Mouse (Mus musculus) forebrain, embryonic 13.5 days (tissue): ENCODE results near the gene Vps13c. TPM values are rescaled to one million over a fixed set of nuclear protein-coding genes. Genes with fewer than 3 reads are reported as not detected.

Experiments used
- ATAC-seq: fragments of 200-750 bp; cut with Nextera tagmentation; 2 replicates; pipeline ENCODE4 v1.8.0; 2017
- H3K27ac ChIP-seq: fragments of 300-500 bp; sonication (generic); 2 replicates; pipeline ENCODE4 v1.5.1; 2015; ENCODE audit warnings: inconsistent platforms, mild to moderate bottlenecking, moderate library complexity
- H3K27me3 ChIP-seq: fragments of 300-500 bp; sonication (generic); 2 replicates; pipeline ENCODE4 v1.6.1; 2015; ENCODE audit warnings: mild to moderate bottlenecking, inconsistent platforms
- H3K36me3 ChIP-seq: fragments of 300-500 bp; sonication (generic); 2 replicates; pipeline ENCODE4 v1.6.1; 2015; ENCODE audit warnings: mild to moderate bottlenecking, inconsistent platforms; ENCODE audit not compliant: poor library complexity, severe bottlenecking
- H3K4me1 ChIP-seq: fragments of 300-500 bp; sonication (generic); 2 replicates; pipeline ENCODE4 v1.6.1; 2015; ENCODE audit warnings: inconsistent platforms
- H3K4me2 ChIP-seq: fragments of 300-500 bp; sonication (generic); 2 replicates; pipeline ENCODE4 v1.6.1; 2015; ENCODE audit warnings: inconsistent platforms, mild to moderate bottlenecking, moderate library complexity
- H3K4me3 ChIP-seq: fragments of 300-500 bp; sonication (generic); 2 replicates; pipeline ENCODE4 v1.5.1; 2015; ENCODE audit warnings: mild to moderate bottlenecking, inconsistent platforms
- H3K9ac ChIP-seq: fragments of 300-500 bp; sonication (generic); 2 replicates; pipeline ENCODE4 v1.6.1; 2015; ENCODE audit warnings: mild to moderate bottlenecking, inconsistent platforms
- H3K9me3 ChIP-seq: fragments of 300-500 bp; sonication (generic); replicated peaks from 2 replicates; pipeline ENCODE4 v1.6.1; 2016; ENCODE audit warnings: inconsistent platforms
- WGBS: fragments of 180-500 bp; shearing (Covaris S2); methylation state at CpG from one replicate; pipeline ENCODE4 v1.1.7; 2015; 5-methylcytosine and 5-hydroxymethylcytosine counted together
- polyA plus RNA-seq: library from polyadenylated mRNA; unstranded; fragments of >200 nt; fragmentation: Nextera tagmentation; extraction: Ambion mirVana; gene quantifications from 2 replicates; pipeline ENCODE4 v1.2.1, GENCODE M21; 2015

Vps13c gene
- 7.7 and 8.1 TPM in 2 replicates for polyA plus RNA-seq

DNA sequence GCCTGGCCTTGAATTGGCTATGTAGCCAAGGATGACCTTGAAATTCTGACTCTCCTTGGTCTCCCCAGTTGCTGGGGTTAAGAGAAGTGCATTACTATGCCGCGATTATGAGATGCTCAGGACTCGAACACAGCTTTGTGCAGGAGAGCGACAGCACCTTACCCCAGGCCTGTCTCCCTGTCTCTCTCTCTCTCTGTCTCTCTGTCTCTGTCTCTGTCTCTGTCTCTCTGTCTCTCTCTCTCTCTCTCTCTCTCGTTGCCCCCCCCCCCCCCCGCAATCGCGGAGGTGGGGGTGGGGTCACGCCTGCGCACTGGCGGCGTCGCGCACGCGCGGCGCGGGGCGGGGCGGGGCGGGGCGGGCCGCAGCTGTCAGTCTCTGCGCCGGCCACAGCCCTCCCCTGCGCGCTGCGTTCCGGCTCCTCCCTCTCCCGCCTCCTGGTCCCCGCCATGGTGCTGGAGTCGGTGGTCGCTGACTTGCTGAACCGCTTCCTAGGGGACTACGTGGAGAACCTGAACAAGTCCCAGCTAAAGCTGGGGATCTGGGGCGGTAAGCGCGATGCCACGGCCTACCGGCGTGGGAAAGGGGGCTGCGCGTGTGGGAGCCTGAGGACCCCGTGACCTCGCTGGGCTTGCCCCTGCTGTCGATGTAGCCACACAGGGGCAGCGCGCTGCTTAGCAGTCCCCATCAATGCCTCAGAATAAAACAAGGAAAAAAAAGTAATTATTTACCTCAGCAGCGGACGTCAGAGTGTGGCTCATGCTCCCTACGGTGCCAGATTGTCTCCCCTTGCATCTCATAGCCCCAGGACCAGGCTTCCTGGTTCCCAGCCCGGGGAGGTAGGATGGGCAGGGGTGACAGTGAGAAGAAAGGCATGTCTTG is at the start of gene Vps13c:
TSS of gene Vps13c (plus strand) at position 416 of the 879 bp plus-strand sequence.
- Histone ChIP-seq H3K27me3 (no peaks in the 10 kb centered on the region), H3K4me1 (peaks cover 11% of the 10 kb centered on the region), H3K4me3 (peak within 1 kb of the TSS; percentile 80), H3K9ac (peak within 1 kb of the TSS; percentile 80), H3K9me3 (no peaks in the 10 kb centered on the region), H3K36me3 (no peaks in the 10 kb centered on the region), H3K4me2 (peak within 1 kb of the TSS; percentile 78), H3K27ac (peak within 1 kb of the TSS; percentile 74)
- under 1% methylated on average over 50 of the region's 53 CpGs for WGBS
- ATAC-seq: peak; percentile 98

DNA sequence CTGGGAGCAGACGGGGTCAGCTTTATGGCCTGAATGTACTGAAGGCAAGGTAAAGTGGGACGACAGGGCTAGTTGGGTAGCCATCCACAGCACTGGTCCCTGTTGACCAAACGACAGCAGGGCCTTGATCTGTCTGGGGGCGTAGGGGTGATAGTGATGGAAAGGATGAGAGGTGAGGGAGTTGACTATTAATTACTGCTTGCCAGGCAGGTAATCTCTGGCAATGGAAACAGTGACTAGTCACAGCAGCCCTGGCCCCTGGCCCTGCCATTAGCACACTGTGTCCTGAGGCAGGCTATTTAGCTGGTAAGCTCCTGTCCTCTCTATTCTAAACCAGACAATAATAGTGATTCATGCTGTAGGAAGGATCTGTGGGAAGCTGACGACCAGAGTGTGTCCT is 47.8 kb upstream of the Vps13c start:
- H3K4me3 ChIP-seq: no peak overlapping the region
- ATAC-seq: no peak
- 73% methylated on average over 5 of the region's 5 CpGs for WGBS
- no peak overlapping the region for H3K9ac ChIP-seq
- no peaks in the 10 kb centered on the region for H3K36me3 ChIP-seq
- peaks cover 31% of the 10 kb centered on the region for H3K4me1 ChIP-seq
- no peak overlapping the region for H3K4me2 ChIP-seq
- H3K27ac ChIP-seq: no peak overlapping the region
- H3K9me3 ChIP-seq: no peaks in the 10 kb centered on the region
- H3K27me3 ChIP-seq: no peaks in the 10 kb centered on the region

DNA sequence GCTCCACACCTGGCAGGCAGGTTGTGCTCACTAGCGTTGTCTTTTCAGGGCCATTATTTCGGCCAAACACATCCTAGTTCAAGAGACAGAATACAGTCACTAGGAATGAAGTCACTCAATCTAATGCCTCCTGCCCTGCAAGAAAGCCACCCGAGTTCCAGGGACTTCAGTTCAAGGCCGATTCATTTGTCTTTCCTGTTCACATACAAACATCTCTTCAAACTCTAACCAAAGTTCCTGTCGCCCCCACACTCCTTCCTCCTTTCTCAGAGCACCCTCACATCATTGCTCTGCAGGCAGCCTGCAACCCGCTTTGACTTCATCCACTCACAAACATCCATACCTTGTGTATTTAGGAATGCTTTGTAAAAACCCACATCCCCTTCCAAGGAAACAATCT is 46.7 kb upstream of the Vps13c start:
- 0 out of 2 replicates have a peak overlapping the region, but pooled peaks have one; percentile 4 for H3K27ac ChIP-seq
- no peak overlapping the region for H3K4me3 ChIP-seq
- H3K9me3 ChIP-seq: no peaks in the 10 kb centered on the region
- no peaks in the 10 kb centered on the region for H3K27me3 ChIP-seq
- H3K9ac ChIP-seq: no peak overlapping the region
- H3K36me3 ChIP-seq: no peaks in the 10 kb centered on the region
- H3K4me1 ChIP-seq: peaks cover 31% of the 10 kb centered on the region
- ATAC-seq: no peak
- no peak overlapping the region for H3K4me2 ChIP-seq
- 86% methylated on average over 6 of the region's 6 CpGs for WGBS

DNA sequence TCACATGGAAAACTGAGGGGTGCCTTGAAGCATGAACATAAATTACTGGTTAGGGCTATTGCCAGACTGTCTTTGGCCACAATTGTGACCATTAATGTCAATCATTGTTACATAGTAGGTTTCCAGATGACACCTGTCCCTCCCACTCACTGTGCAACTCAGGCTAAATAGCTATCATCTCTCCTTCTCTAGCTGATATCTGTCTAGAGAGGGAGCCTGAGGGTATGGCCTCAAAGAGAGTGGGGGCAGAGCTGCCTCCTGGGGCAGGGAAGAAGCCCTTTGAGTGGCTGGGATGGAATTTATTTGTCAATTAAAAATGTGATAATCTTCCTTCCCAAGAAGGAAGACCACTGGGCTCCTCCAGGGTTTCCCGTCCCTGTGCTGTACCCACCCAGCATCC is 46.0 kb upstream of the Vps13c start:
- WGBS: 78% methylated on average over 1 of the region's 1 CpGs
- Histone ChIP-seq H3K9ac (no peak overlapping the region), H3K27ac (peak overlapping the region; percentile 80), H3K4me2 (no peak overlapping the region), H3K9me3 (no peaks in the 10 kb centered on the region), H3K4me3 (no peak overlapping the region), H3K27me3 (no peaks in the 10 kb centered on the region), H3K36me3 (no peaks in the 10 kb centered on the region), H3K4me1 (peaks cover 31% of the 10 kb centered on the region)
- 0 out of 2 replicates have a peak, but pooled peaks have one; percentile 23 for ATAC-seq

DNA sequence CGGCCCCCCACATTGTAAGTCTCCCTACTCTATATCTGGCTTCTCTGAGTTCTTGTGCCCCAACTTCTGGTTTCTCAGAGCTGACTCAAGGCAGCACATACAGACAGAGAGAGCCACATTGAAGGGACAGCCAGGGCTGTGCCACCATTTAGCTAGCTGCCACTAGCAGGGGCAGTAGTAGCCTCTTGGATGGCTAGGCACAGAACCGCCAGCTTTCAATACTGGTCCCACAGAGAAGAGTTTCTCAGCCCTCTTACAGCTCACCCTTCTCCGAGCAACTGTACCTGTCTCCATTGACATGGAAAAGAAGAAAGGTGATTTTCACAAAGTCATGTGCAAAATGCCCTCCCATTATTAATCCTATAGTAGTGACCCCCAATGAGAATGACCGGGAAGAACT is 45.5 kb upstream of the Vps13c start:
- 85% methylated on average over 4 of the region's 4 CpGs for WGBS
- Histone ChIP-seq H3K4me2 (0 out of 2 replicates have a peak overlapping the region, but pooled peaks have one; percentile 44), H3K4me1 (peaks cover 31% of the 10 kb centered on the region), H3K9me3 (no peaks in the 10 kb centered on the region), H3K27ac (peak overlapping the region; percentile 80), H3K27me3 (no peaks in the 10 kb centered on the region), H3K36me3 (no peaks in the 10 kb centered on the region), H3K4me3 (no peak overlapping the region), H3K9ac (no peak overlapping the region)
- ATAC-seq: 0 out of 2 replicates have a peak, but pooled peaks have one; percentile 44

DNA sequence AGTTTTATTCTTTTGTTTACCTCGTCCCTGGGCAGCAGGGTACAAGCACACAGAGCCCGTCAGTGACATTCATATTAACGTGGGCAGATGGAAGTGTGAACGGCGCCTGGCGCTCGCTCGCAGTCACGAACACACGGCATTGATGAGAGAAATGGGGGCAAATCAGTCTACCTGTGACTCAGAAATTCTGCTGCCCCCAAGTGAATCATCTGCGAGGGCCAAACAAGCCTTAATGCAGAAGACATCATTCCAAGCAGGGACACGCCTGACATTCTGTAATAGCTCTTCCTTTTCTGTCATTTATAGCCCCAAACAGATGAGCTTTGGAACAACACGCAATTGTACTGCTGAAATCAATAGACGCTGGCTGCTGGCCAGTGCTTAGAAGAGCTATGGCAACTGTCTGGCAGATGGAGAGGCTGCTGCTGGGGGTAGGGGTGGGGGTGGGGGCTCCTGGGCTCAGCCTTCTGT is 45.0 kb upstream of the Vps13c start:
- peaks cover 31% of the 10 kb centered on the region for H3K4me1 ChIP-seq
- no peaks in the 10 kb centered on the region for H3K9me3 ChIP-seq
- no peaks in the 10 kb centered on the region for H3K36me3 ChIP-seq
- no peak overlapping the region for H3K4me3 ChIP-seq
- H3K27ac ChIP-seq: peak overlapping the region; percentile 80
- peak; percentile 81 for ATAC-seq
- 21% methylated on average over 14 of the region's 14 CpGs for WGBS
- H3K9ac ChIP-seq: peak overlapping the region; percentile 12; the same call in 1 of the 2 replicates
- no peaks in the 10 kb centered on the region for H3K27me3 ChIP-seq
- peak overlapping the region; percentile 44 for H3K4me2 ChIP-seq

DNA sequence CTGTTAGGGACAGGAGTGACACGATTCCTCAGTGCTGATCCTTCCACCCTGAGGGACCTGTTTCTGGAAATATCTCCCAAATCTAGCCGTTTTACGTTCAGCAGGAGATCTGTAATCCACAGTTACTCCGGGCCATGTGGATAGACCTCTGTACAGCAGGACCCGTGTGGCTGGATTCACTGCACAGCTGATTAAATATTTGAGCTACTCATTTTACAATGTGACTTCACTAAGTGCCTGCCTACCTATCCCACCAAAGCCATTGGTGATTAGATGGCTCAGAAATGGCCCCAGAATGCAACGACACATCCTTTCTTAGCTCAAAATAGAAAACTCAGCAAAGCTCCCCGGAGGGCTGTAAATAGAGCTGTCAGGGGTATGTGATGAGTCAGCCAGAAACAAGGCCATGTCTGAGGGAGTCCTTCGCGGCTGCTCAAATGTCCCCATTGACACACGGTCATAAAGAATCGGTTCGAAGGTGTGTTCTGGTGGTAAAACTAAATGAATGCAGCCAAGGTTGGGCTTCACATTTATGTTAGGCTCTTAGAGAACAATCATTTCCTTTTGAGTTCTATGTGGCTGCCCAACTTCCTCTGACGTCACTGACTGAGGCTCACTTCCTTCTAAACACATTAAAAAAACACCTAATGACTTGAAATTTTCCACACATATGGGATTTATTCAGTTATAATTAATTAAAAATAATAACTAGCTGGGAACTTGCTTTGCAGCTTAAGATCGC is 40.9 kb upstream of the Vps13c start:
- no peaks in the 10 kb centered on the region for H3K27me3 ChIP-seq
- H3K36me3 ChIP-seq: no peaks in the 10 kb centered on the region
- ATAC-seq: no peak
- H3K4me2 ChIP-seq: no peak overlapping the region
- H3K9me3 ChIP-seq: no peaks in the 10 kb centered on the region
- no peak overlapping the region for H3K9ac ChIP-seq
- H3K4me3 ChIP-seq: no peak overlapping the region
- peaks cover 24% of the 10 kb centered on the region for H3K4me1 ChIP-seq
- WGBS: 67% methylated on average over 14 of the region's 14 CpGs
- H3K27ac ChIP-seq: no peak overlapping the region

DNA sequence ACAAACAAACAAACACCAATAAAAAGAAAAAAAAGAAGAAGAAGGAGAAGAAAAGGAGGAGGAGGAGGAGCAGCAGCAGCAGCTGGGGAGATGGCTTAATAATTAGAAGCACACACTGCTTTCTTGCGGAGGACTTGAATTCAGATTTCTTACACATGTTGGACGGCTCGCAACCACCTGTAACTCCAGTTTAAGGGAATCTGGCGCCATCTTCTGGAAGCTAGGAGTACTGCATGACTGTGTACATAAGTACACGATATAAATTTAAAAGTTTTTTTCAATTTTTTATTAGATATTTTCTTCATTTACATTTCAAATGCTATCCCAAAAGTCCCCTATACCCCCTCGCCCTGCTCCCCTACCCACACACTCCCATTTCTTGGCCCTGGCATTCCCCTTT is 38.0 kb upstream of the Vps13c start:
- WGBS: 25% methylated on average over 6 of the region's 6 CpGs
- Histone ChIP-seq H3K4me2 (no peak overlapping the region), H3K4me3 (no peak overlapping the region), H3K9me3 (no peaks in the 10 kb centered on the region), H3K9ac (no peak overlapping the region), H3K4me1 (no peaks in the 10 kb centered on the region), H3K36me3 (no peaks in the 10 kb centered on the region), H3K27me3 (no peaks in the 10 kb centered on the region), H3K27ac (no peak overlapping the region)
- ATAC-seq: no peak

DNA sequence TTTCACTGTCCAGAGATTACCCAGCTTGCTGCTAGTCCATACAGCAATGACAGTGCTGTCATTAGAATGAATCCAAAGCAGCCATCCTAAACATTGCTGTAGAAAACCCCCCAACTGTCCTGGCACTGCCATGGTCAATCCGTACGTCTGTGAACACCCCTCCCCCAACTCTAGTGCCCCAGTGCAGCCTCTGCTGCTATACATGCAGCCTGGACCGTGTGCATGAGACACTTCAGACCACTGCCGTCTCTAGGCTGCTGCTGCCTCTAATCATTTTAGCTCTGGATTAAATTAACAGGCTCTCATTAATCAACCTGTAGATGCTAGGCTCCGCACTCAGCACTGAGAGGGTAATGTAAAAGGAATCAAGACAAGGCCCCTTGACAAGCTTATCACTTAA is 33.2 kb upstream of the Vps13c start:
- Histone ChIP-seq H3K27me3 (no peaks in the 10 kb centered on the region), H3K9me3 (no peaks in the 10 kb centered on the region), H3K4me1 (no peaks in the 10 kb centered on the region), H3K4me2 (no peak overlapping the region), H3K4me3 (no peak overlapping the region), H3K27ac (no peak overlapping the region), H3K36me3 (no peaks in the 10 kb centered on the region), H3K9ac (no peak overlapping the region)
- ATAC-seq: no peak
- WGBS: 72% methylated on average over 5 of the region's 5 CpGs

DNA sequence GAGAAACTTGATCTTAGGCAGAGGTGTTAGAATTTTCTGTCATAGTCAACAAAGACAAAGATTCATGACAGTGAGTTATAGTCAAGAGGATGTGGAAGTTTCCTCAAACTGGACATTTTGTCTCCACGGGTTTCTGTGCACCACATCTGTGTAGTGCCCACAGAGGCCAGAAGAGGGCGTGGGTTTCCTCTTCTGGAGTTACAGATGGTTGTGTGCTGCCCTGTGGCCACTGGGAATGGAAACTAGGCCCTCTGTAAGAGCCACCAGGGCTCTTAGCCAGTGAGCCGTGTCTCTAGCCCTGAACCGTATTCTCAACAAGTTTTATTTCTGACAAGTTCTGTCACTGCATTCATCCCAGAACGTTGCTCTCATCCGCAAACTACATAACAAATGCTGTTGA is 29.7 kb upstream of the Vps13c start:
- 59% methylated on average over 6 of the region's 6 CpGs for WGBS
- no peak overlapping the region for H3K4me2 ChIP-seq
- H3K4me3 ChIP-seq: no peak overlapping the region
- H3K27ac ChIP-seq: no peak overlapping the region
- H3K27me3 ChIP-seq: no peaks in the 10 kb centered on the region
- H3K9me3 ChIP-seq: no peaks in the 10 kb centered on the region
- H3K36me3 ChIP-seq: no peaks in the 10 kb centered on the region
- H3K4me1 ChIP-seq: peaks cover 7% of the 10 kb centered on the region; the same call in 1 of the 2 replicates
- no peak for ATAC-seq
- no peak overlapping the region for H3K9ac ChIP-seq

DNA sequence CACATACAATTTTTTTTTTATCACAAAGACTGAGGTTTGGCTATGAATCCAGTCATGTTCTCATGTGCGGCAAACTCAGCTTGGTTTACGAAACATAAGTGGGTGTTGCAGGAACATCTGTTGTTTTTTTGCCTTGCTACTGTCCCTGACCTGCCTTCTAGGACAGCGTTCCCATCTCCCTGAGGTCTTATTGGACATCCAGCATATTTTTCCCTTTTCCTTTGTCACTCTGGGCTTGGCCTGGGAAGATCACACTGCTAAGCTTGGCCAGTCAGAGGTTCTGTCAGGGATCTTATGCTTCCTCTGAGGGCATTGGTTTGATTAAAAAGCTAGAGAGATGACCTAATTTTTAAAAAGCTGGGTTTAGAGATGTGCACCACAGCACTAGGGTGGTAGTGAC is 29.1 kb upstream of the Vps13c start:
- no peak overlapping the region for H3K4me3 ChIP-seq
- H3K4me2 ChIP-seq: no peak overlapping the region
- no peak overlapping the region for H3K27ac ChIP-seq
- ATAC-seq: no peak
- no peaks in the 10 kb centered on the region for H3K36me3 ChIP-seq
- H3K4me1 ChIP-seq: peaks cover 7% of the 10 kb centered on the region; the same call in 1 of the 2 replicates
- no peaks in the 10 kb centered on the region for H3K9me3 ChIP-seq
- 89% methylated on average over 3 of the region's 3 CpGs for WGBS
- no peak overlapping the region for H3K9ac ChIP-seq
- no peaks in the 10 kb centered on the region for H3K27me3 ChIP-seq

DNA sequence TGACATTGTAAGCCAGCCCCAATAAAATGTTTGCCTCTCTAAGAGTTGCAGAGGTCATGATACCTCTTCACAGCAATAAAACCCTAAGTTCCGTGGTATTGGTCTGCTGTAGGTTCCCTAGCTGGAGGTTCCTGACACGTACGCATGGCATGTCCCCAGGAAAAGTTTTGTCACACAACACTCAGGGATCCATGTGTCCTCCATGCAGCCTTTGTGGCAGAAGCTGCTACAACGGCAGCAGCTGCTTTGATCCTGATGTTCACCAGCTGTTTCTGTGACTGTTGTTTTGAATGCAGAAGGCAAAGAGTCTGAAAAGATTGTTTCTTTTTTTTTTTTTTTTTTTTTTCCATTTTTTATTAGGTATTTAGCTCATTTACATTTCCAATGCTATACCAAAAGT is 27.0 kb upstream of the Vps13c start:
- H3K9ac ChIP-seq: no peak overlapping the region
- H3K4me2 ChIP-seq: no peak overlapping the region
- H3K27ac ChIP-seq: no peak overlapping the region
- H3K4me1 ChIP-seq: peaks cover 7% of the 10 kb centered on the region; the same call in 1 of the 2 replicates
- WGBS: 77% methylated on average over 4 of the region's 4 CpGs
- no peaks in the 10 kb centered on the region for H3K9me3 ChIP-seq
- no peak overlapping the region for H3K4me3 ChIP-seq
- H3K36me3 ChIP-seq: no peaks in the 10 kb centered on the region
- H3K27me3 ChIP-seq: no peaks in the 10 kb centered on the region
- ATAC-seq: no peak
